In the genomic region with DNA sequence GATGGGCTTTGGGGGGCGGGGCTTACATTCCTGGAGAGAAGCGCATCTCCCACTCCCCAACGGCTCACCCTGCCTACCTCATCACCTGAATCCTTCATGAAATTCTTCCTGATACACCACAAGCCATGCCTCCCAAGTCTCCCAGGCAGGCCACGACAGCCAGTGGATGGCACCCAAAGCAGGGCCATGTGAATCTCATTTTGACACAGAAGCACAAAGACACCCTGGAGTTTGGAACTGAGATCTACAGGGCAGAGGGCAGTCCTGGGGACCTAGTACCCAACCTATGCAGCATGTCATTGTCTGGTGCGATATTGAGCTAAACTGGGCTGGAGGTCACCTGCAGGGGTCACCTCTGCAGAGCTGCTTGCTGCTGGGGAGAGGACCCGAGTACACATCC, we compare ENCODE assay signal across 34 mouse cellular contexts.
DNase-seq lines count a peak whose midpoint lies in the region; ATAC-seq and TF ChIP-seq lines count a peak whose summit lies in the region.
"Had no signal": no experiment of that assay in that cellular context is flagged by ENCODE, and none has a peak within 500 bp of the region (broad histone marks: within the 10 kb centered on the region; RNA-seq: fewer than 3 reads in every experiment).

No protein-coding gene starts in this region.

- H3K4me2 ChIP-seq in heart, embryonic 11.5 days: no peak overlapping the region
- H3K4me2 ChIP-seq in heart, embryonic 16.5 days (ENCODE audit: low read depth, low read length): no peak overlapping the region
- H3K4me2 ChIP-seq in liver, postnatal 0 days (ENCODE audit: low read depth, low read length): no peak overlapping the region
- no peak overlapping the region for H3K4me2 ChIP-seq in heart, postnatal 0 days (ENCODE audit: low read depth, low read length)
- H3K4me2 ChIP-seq: embryonic facial prominence, embryonic 15.5 days; forebrain, embryonic 12.5 days; hindbrain, embryonic 12.5 days; intestine, embryonic 15.5 days; liver, embryonic 15.5 days; lung, embryonic 15.5 days; midbrain, embryonic 12.5 days; neural tube, embryonic 12.5 days had no signal

- H3K4me1 ChIP-seq in heart, embryonic 11.5 days (ENCODE audit: control insufficient read depth, insufficient read depth, low read length): peaks cover 83% of the 10 kb centered on the region
- H3K4me1 ChIP-seq in heart, embryonic 16.5 days (ENCODE audit: control insufficient read depth, insufficient read depth, low read length): peaks cover 80% of the 10 kb centered on the region
- H3K4me1 ChIP-seq in liver, postnatal 0 days (ENCODE audit: insufficient read depth): peaks cover 32% of the 10 kb centered on the region
- H3K4me1 ChIP-seq in heart, postnatal 0 days (ENCODE audit: control insufficient read depth, insufficient read depth): peaks cover 77% of the 10 kb centered on the region
- H3K4me1 ChIP-seq: midbrain, embryonic 12.5 days had no signal

- no peak for ATAC-seq in heart, embryonic 11.5 days (replicated peaks; ENCODE audit: insufficient number of reproducible peaks, low FRiP score, low TSS enrichment)
- no peak for ATAC-seq in heart, embryonic 16.5 days (replicated peaks; ENCODE audit: extremely low read depth, insufficient read depth, low FRiP score)
- ATAC-seq in liver, postnatal 0 days: peak; percentile 57
- ATAC-seq in heart, postnatal 0 days (ENCODE audit: insufficient read depth, low read depth): peak; percentile 27; the same call in 1 of the 2 replicates
- ATAC-seq: activated CD4-positive, CD25-positive, alpha-beta regulatory T cell, adult 4 months; CD4-positive, CD25-positive, alpha-beta regulatory T cell, adult 4 months; forebrain, postnatal 0 days; hindbrain, postnatal 0 days; intestine, embryonic 15.5 days had no signal

- no peak for DNase-seq in heart, adult 11 months
- no peak for DNase-seq in heart, postnatal 36 days
- no peak for DNase-seq in liver, postnatal 0 days
- DNase-seq in liver: no peak
- no peak for DNase-seq in heart, postnatal 0 days (ENCODE audit: low spot score)
- DNase-seq: adrenal gland, adult 8-10 months; cerebellum, adult 8-10 months; cerebellum, postnatal 25 days; forebrain, postnatal 0 days; gastrocnemius, postnatal 14 days; kidney, adult 8-10 months; kidney, postnatal 4 days; layer of hippocampus, postnatal 36 days; left cerebral cortex, postnatal 4 days; lung, postnatal 4 days; right cerebral cortex, adult 18-20 months; spleen, adult 18-20 months; thymus, postnatal 14 days had no signal

- 48% methylated on average over 6 of the region's 6 CpGs for WGBS in heart, embryonic 11.5 days (ENCODE audit: insufficient replicate concordance)
- 57% methylated on average over 6 of the region's 6 CpGs for WGBS in heart, embryonic 16.5 days
- WGBS in liver, postnatal 0 days (ENCODE audit: insufficient replicate concordance): 72% methylated on average over 6 of the region's 6 CpGs
- 49% methylated on average over 6 of the region's 6 CpGs for WGBS in heart, postnatal 0 days

- no peaks in the 10 kb centered on the region for H3K9me3 ChIP-seq in heart, embryonic 11.5 days (replicated peaks; ENCODE audit: control insufficient read depth, low read length)
- no peaks in the 10 kb centered on the region for H3K9me3 ChIP-seq in heart, embryonic 16.5 days (replicated peaks; ENCODE audit: control insufficient read depth, low read length)
- H3K9me3 ChIP-seq in liver, postnatal 0 days (ENCODE audit: low read length): no peaks in the 10 kb centered on the region
- H3K9me3 ChIP-seq in heart, postnatal 0 days (replicated peaks; ENCODE audit: control insufficient read depth, low read length): no peaks in the 10 kb centered on the region
- H3K9me3 ChIP-seq: embryonic facial prominence, embryonic 10.5 days; embryonic facial prominence, embryonic 15.5 days; forebrain, embryonic 12.5 days; hindbrain, embryonic 12.5 days; intestine, embryonic 15.5 days; liver, embryonic 15.5 days; lung, embryonic 15.5 days; megakaryocyte, embryonic 14.5 days; midbrain, embryonic 12.5 days; neural tube, embryonic 12.5 days had no signal

- no peaks in the 10 kb centered on the region for H3K36me3 ChIP-seq in heart, embryonic 11.5 days (ENCODE audit: control insufficient read depth, insufficient read depth, low read length)
- no peaks in the 10 kb centered on the region for H3K36me3 ChIP-seq in heart, embryonic 16.5 days (ENCODE audit: control insufficient read depth, insufficient read depth)
- no peaks in the 10 kb centered on the region for H3K36me3 ChIP-seq in liver, postnatal 0 days (replicated peaks; ENCODE audit: insufficient read depth, low read length)
- no peaks in the 10 kb centered on the region for H3K36me3 ChIP-seq in heart, postnatal 0 days (replicated peaks; ENCODE audit: control insufficient read depth, insufficient read depth, low read length)
- H3K36me3 ChIP-seq: embryonic facial prominence, embryonic 10.5 days; embryonic facial prominence, embryonic 15.5 days; forebrain, embryonic 12.5 days; hindbrain, embryonic 12.5 days; intestine, embryonic 15.5 days; liver, embryonic 15.5 days; lung, embryonic 15.5 days; midbrain, embryonic 12.5 days; neural tube, embryonic 12.5 days had no signal

- H3K27ac ChIP-seq in heart, embryonic 11.5 days (ENCODE audit: low read depth, low read length): peak overlapping the region; percentile 50
- peak overlapping the region; percentile 71 for H3K27ac ChIP-seq in heart, embryonic 16.5 days (ENCODE audit: low read length)
- no peak overlapping the region for H3K27ac ChIP-seq in liver, postnatal 0 days (ENCODE audit: low read depth)
- peak overlapping the region; percentile 85 for H3K27ac ChIP-seq in heart, postnatal 0 days (ENCODE audit: low read depth)
- H3K27ac ChIP-seq: embryonic facial prominence, embryonic 10.5 days; embryonic facial prominence, embryonic 15.5 days; forebrain, embryonic 12.5 days; hindbrain, embryonic 12.5 days; hindbrain, postnatal 0 days; intestine, embryonic 15.5 days; liver, embryonic 15.5 days; lung, embryonic 15.5 days; midbrain, embryonic 12.5 days; neural tube, embryonic 12.5 days had no signal

- no peak for TF ChIP-seq EP300 in liver, postnatal 0 days (IDR thresholded peaks at IDR 0.05; ENCODE audit: low read depth)
- TF ChIP-seq EP300 in heart, postnatal 0 days (IDR thresholded peaks at IDR 0.05; ENCODE audit: low read depth): no peak

- no peak overlapping the region for H3K4me3 ChIP-seq in heart, embryonic 11.5 days (ENCODE audit: low read depth, low read length)
- no peak overlapping the region for H3K4me3 ChIP-seq in heart, embryonic 16.5 days (ENCODE audit: low read length)
- H3K4me3 ChIP-seq in liver, postnatal 0 days (ENCODE audit: low read depth, low read length): no peak overlapping the region
- H3K4me3 ChIP-seq in heart, postnatal 0 days (ENCODE audit: low read depth, low read length): no peak overlapping the region
- H3K4me3 ChIP-seq: embryonic facial prominence, embryonic 10.5 days; embryonic facial prominence, embryonic 15.5 days; forebrain, embryonic 12.5 days; hindbrain, embryonic 12.5 days; intestine, embryonic 15.5 days; liver, embryonic 15.5 days; lung, embryonic 15.5 days; megakaryocyte, embryonic 14.5 days; midbrain, embryonic 12.5 days; myocyte; neural tube, embryonic 12.5 days had no signal

- TF ChIP-seq CTCF in liver, postnatal 0 days (IDR thresholded peaks at IDR 0.05; ENCODE audit: low read depth): no peak
- no peak for TF ChIP-seq CTCF in heart, postnatal 0 days (IDR thresholded peaks at IDR 0.05; ENCODE audit: low read depth)

- no peaks in the 10 kb centered on the region for H3K27me3 ChIP-seq in heart, embryonic 11.5 days (ENCODE audit: control insufficient read depth, insufficient read depth, low read length)
- no peaks in the 10 kb centered on the region for H3K27me3 ChIP-seq in heart, embryonic 16.5 days (ENCODE audit: control insufficient read depth, insufficient read depth, low read length)
- no peaks in the 10 kb centered on the region for H3K27me3 ChIP-seq in liver, postnatal 0 days (ENCODE audit: insufficient read depth, low read length)
- H3K27me3 ChIP-seq in heart, postnatal 0 days (ENCODE audit: control insufficient read depth, insufficient read depth, low read length): no peaks in the 10 kb centered on the region
- H3K27me3 ChIP-seq: embryonic facial prominence, embryonic 15.5 days; forebrain, embryonic 12.5 days; hindbrain, embryonic 12.5 days; intestine, embryonic 15.5 days; liver, embryonic 15.5 days; lung, embryonic 15.5 days; midbrain, embryonic 12.5 days; neural tube, embryonic 12.5 days had no signal

- intact Hi-C loops in heart, postnatal 36 days (cut with DNase I): no loop called here

- peak overlapping the region; percentile 30; the same call in 1 of the 2 replicates for H3K9ac ChIP-seq in heart, embryonic 11.5 days (ENCODE audit: low read depth, low read length)
- peak overlapping the region; percentile 8; the same call in 1 of the 2 replicates for H3K9ac ChIP-seq in heart, embryonic 16.5 days (ENCODE audit: low read length)
- no peak overlapping the region for H3K9ac ChIP-seq in liver, postnatal 0 days (replicated peaks)
- H3K9ac ChIP-seq in heart, postnatal 0 days (replicated peaks; ENCODE audit: low read depth, low read length): no peak overlapping the region
- H3K9ac ChIP-seq: embryonic facial prominence, embryonic 15.5 days; forebrain, embryonic 12.5 days; forebrain, postnatal 0 days; hindbrain, embryonic 12.5 days; intestine, embryonic 15.5 days; liver, embryonic 15.5 days; lung, embryonic 15.5 days; midbrain, embryonic 12.5 days; neural tube, embryonic 12.5 days had no signal

Comparison
In these comparisons a context has a peak if more than half of its experiments do, and no peak if none do; other contexts are left out.
1. ATAC-seq: peak in liver, postnatal 0 days (single experiment) and heart, postnatal 0 days (single experiment); none in heart, embryonic 11.5 days (single experiment) and heart, embryonic 16.5 days (single experiment).
2. H3K9ac ChIP-seq: peak in heart, embryonic 11.5 days (single experiment) and heart, embryonic 16.5 days (single experiment); none in liver, postnatal 0 days (single experiment) and heart, postnatal 0 days (single experiment).